Mouse (Mus musculus) olfactory bulb, adult 2 months (tissue): ENCODE results near the gene Psd.

Experiments used
- CTCF ChIP-seq: fragments of 200-500 bp; IDR thresholded peaks from 2 replicates; pipeline ENCODE4 v1.5.1; 2012; ENCODE audit warnings: low read depth, mild to moderate bottlenecking, low read length, moderate library complexity; ENCODE audit not compliant: insufficient read depth
- POLR2A ChIP-seq: fragments of 200-500 bp; IDR thresholded peaks from 2 replicates; pipeline ENCODE4 v1.6.1; 2012; ENCODE audit warnings: mild to moderate bottlenecking, low read depth, low read length, moderate library complexity; ENCODE audit not compliant: insufficient read depth

GRCm38 (mm10) chr19:46315752-46316610 lies 11.0 kb downstream of the Psd start:
- no peak for TF ChIP-seq CTCF
- no peak for TF ChIP-seq POLR2A
